Mouse (Mus musculus) lung, postnatal 25 days (tissue): ENCODE results near the gene Col4a6.
A peak's percentile ranks its signal among the peaks of the same experiment; 100 is the strongest.

Experiments
- DNase-seq: peaks from one replicate; pipeline ENCODE4 v3.0.0; 2022; ENCODE audit warnings: low spot score

Col4a6 gene

DNA sequence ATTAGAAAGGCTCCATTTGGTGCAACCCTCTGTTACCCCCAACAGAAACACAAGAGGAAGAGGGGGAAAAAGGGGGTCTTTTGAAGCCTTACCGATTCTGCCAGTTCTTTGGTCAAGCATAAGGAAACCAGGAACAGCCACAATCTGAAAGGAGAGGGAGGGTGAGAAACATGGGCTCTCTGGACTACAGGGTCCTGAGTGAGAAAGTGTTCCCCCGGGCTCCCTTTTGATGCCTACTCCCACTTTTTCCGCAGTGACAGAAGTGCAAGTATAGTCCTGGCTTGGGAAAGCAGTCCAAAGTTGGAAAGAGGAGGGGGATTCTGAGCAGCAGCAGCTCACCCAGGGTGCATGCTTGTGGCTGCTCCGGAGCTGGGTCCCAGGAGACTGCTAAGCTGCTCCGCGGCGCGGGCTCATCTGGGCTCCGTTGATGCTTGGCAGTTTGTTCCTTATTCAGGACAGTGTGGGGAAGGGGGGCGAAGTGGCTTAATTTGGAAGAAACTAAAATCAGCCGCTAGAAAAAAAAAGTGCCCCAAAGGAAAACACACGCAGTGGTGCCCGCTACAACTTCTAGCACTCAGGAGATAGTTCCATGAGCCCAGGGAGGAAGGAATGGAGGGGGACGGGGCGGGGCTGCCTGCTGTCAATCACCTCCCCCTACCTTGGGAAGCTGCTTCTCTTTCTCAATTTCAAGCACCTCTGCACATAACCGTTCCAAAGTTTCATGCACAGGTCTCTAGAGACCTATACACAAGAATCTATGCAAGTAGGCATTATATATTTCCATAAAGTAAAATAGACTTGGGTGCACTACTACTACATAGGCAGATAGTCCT, at the start of gene Col4a6:
Col4a6 (minus strand) TSS at position 607 of the 833 bp plus-strand sequence.
- no peak for DNase-seq

DNA sequence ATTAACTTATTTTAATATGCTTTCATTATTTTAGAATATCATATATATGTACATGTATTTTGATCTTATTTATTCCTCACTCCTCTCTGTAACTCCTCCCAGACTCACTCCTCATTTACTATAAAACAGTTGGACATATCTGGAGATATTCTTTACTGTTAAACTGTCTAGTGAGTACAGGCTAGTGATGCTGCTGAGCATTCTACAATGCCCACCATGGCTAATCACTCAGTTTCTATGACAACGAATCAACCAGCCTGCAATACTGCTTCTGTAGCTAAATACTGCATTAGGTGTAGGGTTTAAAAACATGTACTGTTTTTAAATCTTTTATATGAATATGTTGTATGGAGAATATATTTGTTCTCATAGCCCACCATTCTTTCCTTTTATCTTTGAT, 29.2 kb upstream of the Col4a6 start:
- DNase-seq, result no peak

DNA sequence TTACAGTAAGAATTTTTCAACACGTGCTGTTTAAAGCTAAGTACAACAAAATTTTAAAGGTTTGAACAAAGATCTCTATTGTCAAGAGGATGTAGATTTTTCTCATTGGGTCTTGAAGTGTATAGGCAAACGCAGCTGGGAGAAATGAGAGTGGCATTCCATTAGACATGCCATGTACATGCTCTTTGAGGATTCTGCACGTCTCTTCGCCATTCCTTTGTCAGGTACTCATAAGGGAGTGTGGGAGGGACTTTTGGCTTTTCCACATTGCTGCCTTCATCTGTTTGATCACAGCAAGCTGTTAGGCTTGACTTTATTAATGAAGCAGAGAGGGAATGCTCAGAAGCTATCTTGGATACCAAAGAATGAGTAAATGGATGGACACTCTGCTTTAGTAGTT, 20.7 kb upstream of the Col4a6 start:
- DNase-seq, result no peak

DNA sequence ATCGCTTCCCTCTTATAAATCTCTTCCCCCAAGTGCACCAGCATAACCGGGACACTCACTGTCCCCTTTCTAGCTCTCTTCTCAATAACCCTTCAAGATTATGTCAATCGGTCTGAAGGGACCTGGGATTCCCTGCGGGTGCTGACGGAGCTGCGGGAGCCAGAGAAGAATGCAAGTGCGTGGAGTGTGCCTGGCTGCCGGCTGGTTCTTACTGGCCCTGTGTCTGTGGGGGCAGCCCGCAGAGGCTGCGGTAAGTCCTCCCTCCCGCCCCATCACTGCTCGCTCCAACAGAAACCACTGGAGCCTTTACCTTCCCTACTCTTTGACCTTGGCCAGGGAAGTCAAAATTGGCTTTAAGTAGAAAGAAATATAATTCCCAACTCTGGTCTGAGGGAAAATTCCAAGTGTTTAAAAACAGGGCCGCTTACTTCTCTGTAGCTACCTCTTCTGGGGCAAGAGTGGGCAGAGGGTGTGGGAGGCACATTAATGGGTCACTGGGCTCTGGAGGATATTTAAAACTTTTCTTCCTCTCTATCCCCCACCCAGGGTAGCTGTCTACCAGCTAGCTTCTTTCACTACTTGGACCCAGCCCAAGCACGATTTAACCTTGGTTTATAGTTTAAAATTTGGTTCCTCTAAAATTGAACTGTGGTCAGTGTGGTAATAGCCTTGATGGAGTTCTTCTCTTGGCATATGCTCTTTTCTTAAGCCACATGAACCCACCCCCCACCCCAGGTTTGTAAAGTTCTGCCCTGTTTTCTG, 1.9 kb upstream of the Col4a6 start:
- DNase-seq, result no peak

DNA sequence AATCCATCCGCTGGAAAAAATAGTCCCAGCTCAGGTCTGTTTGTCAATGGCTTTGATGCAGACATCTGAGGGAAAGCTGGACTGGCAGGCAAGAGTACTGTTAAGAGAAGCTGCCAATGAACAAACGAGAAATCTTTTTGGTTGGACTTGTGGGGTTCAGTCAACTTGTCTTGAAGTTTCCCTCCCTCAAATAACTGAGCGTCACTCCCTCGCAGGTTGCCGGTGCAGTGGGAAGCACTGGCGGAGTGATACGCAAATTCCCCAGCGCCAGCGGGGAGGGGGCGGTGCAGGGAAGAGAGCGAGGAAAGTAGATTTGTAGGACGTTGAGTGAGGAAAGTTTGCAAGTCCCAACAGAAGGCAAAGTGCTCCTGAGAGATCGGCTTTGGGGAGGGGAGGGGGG, 1.2 kb upstream of the Col4a6 start, which contains the start of gene Col4a5:
Col4a5 (plus strand) TSS at position 276 of the 400 bp plus-strand sequence.
- DNase-seq, result peak; percentile 68

DNA sequence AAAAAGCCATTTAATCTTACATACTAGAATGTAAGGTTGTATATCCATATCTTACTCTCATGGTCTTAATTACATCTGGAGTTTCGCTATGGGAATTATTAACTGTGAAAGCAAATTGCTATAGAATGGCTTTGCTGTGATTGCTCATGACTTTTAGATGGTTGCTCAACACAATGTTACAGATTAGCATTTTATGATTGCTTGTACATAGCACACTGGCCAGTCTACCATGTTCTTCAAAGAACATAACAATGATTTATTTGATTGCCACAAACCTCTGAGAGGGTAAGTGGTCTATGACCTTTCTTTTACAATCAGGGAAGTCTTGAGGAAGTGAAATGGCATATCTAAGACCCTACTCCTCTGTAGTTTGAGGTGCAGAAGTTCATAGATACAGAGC, 25.9 kb downstream of the Col4a6 start:
- no peak for DNase-seq

DNA sequence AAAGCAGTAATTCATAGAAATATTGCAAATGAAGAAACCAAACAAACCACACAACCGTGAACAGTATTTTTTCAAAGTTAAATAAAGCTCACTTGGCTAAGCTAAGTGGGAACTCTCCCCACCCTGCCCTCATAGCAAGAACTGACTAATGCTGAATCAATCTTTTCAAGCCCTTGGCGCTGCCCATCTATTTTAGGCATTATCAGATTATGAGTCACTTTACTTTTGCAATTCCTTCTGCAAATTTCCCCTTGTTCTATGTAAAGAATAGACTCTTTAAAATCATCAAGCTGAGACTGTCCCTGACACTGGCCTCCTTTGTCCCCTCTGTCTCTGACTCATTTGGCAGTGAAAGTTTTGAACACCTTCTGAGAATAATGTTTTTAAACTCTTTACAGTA, 34.5 kb downstream of the Col4a6 start:
- no peak for DNase-seq

DNA sequence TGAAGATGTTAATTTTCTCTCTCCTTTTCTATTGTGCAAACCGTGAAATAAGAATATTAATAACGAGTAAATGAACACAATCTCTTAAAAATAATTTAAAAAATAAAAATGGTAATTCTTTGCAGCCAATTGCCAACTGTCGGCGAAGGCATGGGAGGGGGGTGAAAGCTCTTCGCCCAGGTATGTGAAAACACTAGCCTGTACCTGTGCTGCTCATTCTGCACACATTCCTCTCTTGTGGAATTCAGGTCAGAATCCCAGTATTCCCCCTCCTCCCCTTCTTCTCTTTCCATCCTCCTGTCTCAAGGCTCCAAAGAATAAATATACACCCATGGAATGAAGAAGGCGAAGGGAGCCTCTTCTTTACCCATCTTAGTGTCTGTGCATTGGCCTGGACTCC, 37.1 kb downstream of the Col4a6 start:
- DNase-seq, result no peak

DNA sequence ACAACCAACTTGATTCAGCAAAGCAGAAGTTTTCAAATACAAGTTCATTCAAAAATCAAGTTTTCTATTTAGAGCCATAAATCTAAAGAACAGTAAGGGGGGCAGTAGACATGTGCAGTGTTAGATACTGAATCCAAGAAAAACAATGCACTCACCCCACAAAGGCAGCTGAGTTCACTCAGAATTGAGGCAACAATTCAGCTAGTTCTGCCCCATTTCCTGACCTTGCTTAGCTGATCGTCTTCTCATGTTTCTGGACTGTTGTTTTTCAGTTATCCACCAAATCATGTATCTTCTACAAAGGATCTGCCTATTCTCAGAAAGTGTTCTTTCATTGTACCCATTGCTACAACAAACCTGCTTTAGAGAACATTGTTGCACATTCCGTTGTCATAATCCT, 58.6 kb downstream of the Col4a6 start:
- no peak for DNase-seq

DNA sequence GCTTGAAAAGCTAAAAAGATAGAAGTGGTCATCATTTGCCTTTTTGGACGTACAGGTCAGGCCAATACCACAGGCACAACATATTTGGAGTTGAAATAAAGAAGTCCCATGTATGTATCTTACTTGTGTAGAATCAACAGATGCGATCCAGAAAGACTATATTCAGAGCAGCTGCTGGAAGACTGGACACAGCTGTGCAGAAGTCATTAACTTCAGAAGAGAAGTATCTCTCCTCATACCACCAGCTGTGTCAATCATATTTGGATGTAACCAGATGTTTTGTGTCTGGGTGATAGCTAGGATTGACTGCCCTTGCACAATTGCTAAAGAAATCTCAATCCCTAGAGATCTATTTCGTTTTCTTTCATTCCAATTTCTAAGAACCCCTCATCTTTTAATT, 77.6 kb downstream of the Col4a6 start:
- peak; percentile 5 for DNase-seq

DNA sequence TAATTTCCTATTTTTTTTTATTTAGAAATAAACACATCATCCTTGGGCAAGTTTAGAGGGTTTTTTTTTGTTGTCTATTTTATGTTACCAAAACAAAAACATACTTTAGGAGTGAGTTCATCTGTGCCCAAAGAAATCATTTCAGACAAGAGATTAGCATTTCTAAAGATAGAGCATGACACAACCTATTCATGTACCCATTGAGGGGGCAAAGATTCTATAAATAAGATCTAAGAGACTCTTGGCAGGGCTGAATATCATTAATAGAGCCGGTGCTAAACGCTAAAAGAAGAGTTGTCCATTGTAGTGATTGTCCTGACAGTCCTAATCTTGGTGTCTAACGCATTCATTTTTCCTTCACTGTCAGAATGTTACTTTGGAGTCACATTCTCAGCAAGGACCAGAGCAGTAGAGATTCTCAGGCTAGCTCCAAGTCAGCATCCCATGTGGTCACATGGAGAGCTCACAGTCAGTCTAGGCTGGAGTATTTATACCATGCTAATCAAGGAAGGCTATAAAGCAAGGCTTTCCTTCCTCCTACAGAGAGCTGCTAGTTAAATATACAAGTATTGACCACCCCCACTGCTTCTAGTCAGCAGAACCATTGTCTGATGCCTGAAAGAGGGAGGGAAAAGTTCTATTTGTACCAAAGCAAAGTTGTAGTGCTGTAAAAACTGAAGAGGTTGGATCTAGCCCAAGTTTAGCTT, 88.3 kb downstream of the Col4a6 start:
- peak; percentile 10 for DNase-seq

DNA sequence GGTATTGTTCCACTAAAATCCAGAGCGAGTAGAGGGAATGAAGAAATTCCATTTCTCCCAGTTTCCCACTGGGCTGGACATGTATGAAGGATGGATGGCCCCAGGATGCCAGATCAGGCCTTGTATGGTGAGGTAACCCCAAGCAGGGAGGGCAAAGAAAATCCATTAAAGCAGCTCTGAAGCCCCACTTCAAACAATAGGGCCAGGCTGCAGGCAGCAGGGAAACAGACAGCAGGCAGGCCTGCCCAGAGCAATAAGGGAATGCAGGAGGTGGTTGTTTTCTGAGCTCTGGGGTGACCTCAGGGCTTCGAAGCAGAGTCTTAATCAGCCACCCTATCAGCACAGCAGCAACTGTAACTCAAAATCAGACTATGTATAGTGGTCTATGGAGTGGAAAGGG, 89.2 kb downstream of the Col4a6 start:
- DNase-seq, result no peak

DNA sequence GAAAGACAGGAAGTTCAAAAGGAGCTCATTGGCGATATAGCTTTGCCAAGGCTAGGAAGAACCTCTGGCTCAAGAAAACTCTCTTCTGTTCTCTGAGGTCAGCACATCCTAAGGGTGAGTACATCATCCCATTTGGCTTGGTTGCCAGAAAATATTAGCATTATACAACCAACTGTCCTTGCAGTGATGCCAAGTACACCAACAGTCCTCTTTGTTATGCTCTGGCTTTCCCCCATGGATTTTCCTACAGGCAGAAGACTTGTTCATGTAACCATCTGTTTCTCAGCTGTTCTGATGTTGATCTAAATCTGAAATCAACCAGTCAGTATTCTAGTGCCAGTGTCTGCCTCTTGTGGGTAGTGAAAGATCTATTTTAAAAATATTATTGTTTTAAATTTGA, 103.6 kb downstream of the Col4a6 start:
- peak; percentile 3 for DNase-seq

DNA sequence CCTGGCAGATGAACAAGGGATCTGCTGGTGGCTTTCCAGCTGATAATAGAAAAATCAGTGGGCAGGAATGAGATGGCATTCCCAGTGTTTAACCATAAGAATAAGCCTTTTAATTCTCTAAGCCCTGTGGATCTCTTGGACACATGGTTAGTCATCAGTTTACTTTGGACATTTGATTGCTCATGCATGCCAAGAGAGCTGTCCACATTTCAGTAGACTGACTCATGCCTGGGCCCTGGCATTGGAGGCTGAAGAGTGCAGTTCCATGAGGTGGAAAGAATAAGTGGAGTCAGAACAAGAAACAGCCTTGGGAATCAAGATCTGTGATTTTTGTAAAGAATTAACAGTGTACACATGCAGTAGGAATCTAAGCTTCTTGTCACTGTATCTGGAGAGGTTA, 110.5 kb downstream of the Col4a6 start:
- peak; percentile 17 for DNase-seq

DNA sequence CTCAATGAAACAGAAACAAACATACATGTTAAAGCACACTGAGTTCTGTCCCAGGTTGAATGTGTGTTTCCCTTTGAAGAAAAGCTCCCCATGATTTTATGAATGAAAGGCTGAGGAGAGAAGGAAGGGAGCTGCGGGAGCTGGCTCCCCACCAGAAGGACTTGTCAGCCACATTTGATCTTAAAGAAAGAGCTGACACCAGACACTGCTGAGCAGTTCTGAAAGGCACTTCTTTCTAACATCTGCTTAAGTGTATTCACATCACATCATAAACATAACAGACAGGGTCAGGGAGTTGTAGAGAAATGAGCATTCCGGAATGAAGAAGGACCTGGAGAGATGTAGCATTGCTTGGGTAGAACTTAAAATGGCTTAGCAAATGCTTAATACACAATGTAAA, 132.5 kb downstream of the Col4a6 start:
- no peak for DNase-seq

DNA sequence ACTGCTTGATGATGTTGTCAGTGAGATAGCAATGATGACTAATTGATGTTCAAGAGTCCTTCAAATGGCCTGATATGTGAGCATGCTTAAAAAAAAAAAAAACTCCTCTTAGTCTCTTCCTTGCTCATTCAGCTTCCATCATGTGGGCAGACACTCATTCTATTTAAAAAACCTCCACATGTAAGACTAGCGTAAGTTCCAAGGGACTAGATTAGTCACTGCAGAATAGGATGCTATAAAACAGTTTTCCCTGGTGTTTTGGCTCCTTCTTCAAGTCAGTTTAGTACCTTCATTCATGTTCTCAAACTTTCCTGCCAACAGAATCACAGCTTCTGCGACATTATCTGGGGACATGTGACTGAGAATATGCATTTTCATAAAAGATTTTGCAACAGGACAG, 145.8 kb downstream of the Col4a6 start:
- DNase-seq, result no peak

DNA sequence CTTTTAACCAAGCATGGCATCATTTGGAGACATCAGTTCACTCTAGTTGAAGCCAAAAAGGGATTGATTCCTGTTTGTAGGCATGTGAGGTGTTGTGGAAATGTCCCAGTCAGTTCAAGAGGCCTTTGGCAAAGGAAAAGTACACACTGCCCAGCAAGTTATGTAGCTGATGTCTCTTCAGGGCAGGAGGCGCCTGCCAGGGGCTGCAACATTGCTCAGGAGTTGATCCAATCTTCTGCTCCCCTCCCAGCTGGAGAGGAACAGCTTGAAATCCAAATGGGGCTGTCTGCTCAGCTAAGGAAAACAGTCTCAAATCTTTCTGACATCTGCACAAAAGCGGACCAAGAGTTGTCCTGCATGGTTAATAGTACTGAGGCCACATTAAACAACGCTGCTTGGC, 149.7 kb downstream of the Col4a6 start:
- peak; percentile 17 for DNase-seq

DNA sequence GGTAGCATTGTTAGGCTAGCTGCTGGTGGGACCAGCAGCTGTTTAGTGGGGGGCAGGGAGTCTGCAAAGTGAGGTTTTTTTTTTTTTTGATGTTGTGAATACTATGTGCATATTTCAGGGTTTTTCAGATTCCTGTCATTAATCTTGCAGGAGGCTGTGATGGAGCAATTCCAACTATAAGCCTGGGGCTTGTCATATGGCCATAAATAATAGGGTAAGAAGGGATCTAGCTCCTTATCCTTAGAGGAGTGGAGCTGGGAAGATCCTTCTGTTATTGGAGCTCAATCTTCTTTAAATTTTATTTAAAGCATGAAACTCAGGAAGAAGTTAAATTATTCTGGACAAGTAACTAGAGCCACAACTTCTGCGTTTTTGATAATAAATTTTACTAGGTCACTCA, 157.7 kb downstream of the Col4a6 start:
- no peak for DNase-seq

DNA sequence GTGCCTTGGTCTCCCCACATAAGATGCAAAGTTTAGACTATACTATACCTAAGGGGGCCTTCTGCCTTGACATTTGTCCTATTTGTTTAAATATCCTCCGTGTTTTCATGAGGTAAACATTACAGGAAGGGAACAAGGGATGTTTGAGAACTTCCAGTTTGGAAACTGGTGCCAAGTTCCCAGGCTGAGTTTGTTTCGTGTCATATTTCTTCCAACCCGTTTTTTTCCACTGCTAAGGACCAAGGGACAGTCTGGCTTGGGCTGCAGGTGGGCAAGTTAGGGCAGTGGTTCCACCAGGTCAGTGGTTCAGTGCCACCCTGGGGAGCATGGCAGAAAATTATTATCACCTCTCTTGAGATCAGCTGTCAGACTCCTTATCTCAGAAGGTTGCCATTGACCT, 158.1 kb downstream of the Col4a6 start:
- no peak for DNase-seq

DNA sequence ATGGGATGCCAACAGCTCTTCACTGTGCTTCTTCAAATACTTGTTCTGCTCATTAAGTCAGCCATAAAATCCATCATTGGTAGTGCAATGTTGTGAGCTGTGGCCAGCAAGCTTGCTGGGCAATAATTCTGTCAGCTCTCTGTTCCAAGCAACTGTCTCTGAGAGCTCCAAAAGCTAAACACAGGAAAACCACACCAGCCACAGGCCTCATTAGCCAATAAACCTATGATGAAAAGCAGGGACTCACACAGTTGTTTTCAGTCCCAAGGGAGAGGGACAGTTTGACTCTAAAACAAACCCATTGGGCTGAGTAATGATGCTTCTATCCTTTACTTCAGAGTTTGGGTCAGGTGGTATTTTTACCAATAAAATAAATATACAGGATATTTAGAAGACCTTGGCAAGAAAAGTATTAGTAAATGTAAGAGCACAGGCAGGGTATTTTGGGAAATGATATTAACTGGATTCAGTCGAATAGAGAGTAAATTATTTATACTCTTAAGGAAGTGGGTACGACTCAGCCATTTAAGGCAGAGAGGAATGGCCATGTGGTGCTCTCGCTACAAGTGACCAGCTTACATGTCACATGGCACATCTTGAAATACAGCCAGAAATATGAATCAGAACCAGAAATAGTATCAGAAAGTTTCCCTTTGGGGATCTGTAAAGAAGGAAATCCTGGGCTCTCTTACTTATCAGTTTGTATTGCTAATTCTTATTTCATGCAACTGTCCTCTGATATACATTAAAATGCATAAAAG, 181.0 kb downstream of the Col4a6 start:
- no peak for DNase-seq

DNA sequence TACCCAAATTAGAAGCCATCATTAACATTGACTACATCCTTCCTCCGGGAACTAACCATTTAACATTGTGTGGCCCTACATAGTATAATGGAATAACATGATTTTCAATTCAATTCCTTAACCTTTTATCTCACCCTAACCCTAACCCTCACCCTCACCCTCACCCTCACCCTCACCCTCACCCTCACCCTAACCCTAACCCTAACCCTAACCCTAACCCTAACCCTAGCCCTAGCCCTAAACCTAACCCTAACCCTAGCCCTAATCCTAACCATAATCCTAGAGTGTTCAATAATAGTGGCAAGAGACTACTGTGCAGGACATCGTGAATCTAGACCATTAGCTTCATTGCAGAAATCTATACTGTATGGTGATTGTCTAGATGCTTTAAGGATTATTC, 197.5 kb downstream of the Col4a6 start:
- DNase-seq, result no peak

DNA sequence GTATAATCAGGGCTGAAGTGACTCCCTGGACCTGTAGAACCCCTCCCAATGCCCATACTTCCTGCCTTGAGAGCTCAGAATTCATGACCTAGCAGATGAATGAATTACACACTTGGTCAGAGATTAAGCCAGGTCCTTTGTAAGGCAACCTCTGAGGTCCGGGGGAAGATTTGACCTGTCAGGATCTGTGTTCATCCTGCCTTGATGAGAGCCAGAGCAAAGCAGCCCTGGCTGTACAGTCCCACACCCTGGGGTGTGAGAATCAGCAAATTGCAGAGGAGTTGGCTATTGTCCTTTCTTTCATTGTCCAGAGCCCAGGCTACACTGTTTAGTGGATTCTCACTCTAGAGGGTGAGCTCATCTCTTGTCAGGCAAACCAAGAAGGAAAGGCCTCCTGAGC, 207.9 kb downstream of the Col4a6 start:
- no peak for DNase-seq
